Mouse (Mus musculus) retina, adult 2 months (tissue): ENCODE measurements around the gene Taf9b.
A peak's percentile ranks its signal among the peaks of the same experiment; 100 is the strongest.
"Not testable (repeated sequence)": the region's sequence is repeated elsewhere in the genome, so short reads cannot be mapped to it uniquely, and the experiment has no call there.

ENCODE experiments used
- DNase-seq: peaks from one replicate; pipeline ENCODE4 v3.0.0-alpha.2; 2012; ENCODE audit warnings: low read depth, low spot score

Gene Taf9b

GRCm38 (mm10) chrX:106221058-106221457, at the start of gene Taf9b:
TSS of gene Taf9b (minus strand) at chrX:106221158.
- no peak for DNase-seq

GRCm38 (mm10) chrX:106255276-106255675, 34.3 kb upstream of the Taf9b start, which contains the start of gene Fnd3c2:
TSS of gene Fnd3c2 (minus strand) at chrX:106255376.
- no peak for DNase-seq

- peak; percentile 44 for DNase-seq
Observed at GRCm38 (mm10) chrX:106219171-106220032, 1.6 kb downstream of the Taf9b start.

GRCm38 (mm10) chrX:106209100-106209499, 11.9 kb downstream of the Taf9b start:
- no peak for DNase-seq

- no peak for DNase-seq
Observed at GRCm38 (mm10) chrX:106198904-106199303, 22.1 kb downstream of the Taf9b start.

GRCm38 (mm10) chrX:106197308-106197707, 23.6 kb downstream of the Taf9b start:
- no peak for DNase-seq

GRCm38 (mm10) chrX:106194361-106194760, 26.6 kb downstream of the Taf9b start:
- not testable (repeated sequence) for DNase-seq

GRCm38 (mm10) chrX:106190091-106190490, 30.9 kb downstream of the Taf9b start:
- no peak for DNase-seq

GRCm38 (mm10) chrX:106189356-106189755, 31.6 kb downstream of the Taf9b start:
- no peak for DNase-seq

- DNase-seq: no peak
Observed at GRCm38 (mm10) chrX:106187737-106188136, 33.2 kb downstream of the Taf9b start.

GRCm38 (mm10) chrX:106186713-106187649, 34.0 kb downstream of the Taf9b start, which contains the start of gene Pgk1:
TSS of gene Pgk1 (plus strand) at chrX:106187100.
- peak; percentile 89 for DNase-seq

GRCm38 (mm10) chrX:106185706-106186105, 35.3 kb downstream of the Taf9b start:
- no peak for DNase-seq

- peak; percentile 61 for DNase-seq
Observed at GRCm38 (mm10) chrX:106184279-106184678, 36.7 kb downstream of the Taf9b start.

GRCm38 (mm10) chrX:106176331-106176730, 44.6 kb downstream of the Taf9b start:
- no peak for DNase-seq

GRCm38 (mm10) chrX:106171853-106172154, 49.2 kb downstream of the Taf9b start:
- DNase-seq: no peak

- peak; percentile 61 for DNase-seq
Observed at GRCm38 (mm10) chrX:106171106-106171852, 49.7 kb downstream of the Taf9b start.

- no peak for DNase-seq
Observed at GRCm38 (mm10) chrX:106165089-106165488, 55.9 kb downstream of the Taf9b start.

GRCm38 (mm10) chrX:106164555-106164954, 56.4 kb downstream of the Taf9b start:
- no peak for DNase-seq

- no peak for DNase-seq
Observed at GRCm38 (mm10) chrX:106163995-106164394, 57.0 kb downstream of the Taf9b start.
